ENCODE assay signal across 8 mouse cellular contexts in the genomic region with DNA sequence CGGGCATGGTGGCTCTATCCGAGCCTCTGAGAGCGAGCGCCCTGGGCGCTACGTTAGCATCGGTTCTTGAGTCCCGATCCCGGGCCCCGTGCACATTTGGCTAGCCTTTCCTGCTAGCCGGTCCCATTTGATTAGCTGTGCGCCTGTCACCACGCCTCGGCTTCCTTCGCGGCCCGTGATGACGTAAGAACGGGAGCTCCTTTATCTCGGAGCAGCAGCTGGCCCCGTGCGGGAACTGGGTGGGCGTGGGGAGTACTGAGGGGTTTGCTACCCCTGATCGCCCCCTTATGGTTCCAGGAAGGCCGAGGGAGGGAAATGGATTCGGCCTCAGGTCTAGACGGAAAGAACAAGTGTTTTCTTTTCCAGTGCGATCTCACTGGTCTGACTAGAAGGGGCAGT. TPM values are rescaled to one million over a fixed set of nuclear protein-coding genes. Genes with fewer than 3 reads are reported as not detected.
DNase-seq lines count a peak whose midpoint lies in the region; ATAC-seq and TF ChIP-seq lines count a peak whose summit lies in the region.

No protein-coding gene starts in this region.

- H3K9ac ChIP-seq in forebrain, postnatal 0 days = peak overlapping the region; percentile 70

- peaks cover 13% of the 10 kb centered on the region for H3K36me3 ChIP-seq in forebrain, postnatal 0 days (ENCODE audit: insufficient read depth)

- DNase-seq in MEL-GATA-1-ER (ENCODE audit: extremely low read depth, low read depth) = peak; percentile 95
- DNase-seq in cerebellum, adult 2 months = peak; percentile 85 to 86
- peak; percentile 94 for DNase-seq in forebrain, postnatal 0 days
- DNase-seq in heart, postnatal 4 days = peak; percentile 89
- peak; percentile 80 to 89 for DNase-seq in layer of hippocampus, adult 2 months (ENCODE audit: low spot score in 2 of 2)
- DNase-seq in lung, adult 2 months = peak; percentile 81
- peak; percentile 85 for DNase-seq in testis, postnatal 14 days (ENCODE audit: low spot score)

- peak overlapping the region; percentile 75 for H3K4me2 ChIP-seq in forebrain, postnatal 0 days (ENCODE audit: low read depth)

- H3K4me1 ChIP-seq in cerebellum, adult 2 months (ENCODE audit: control insufficient read depth, insufficient read depth, low read length) = peaks cover 12% of the 10 kb centered on the region
- peaks cover 19% of the 10 kb centered on the region for H3K4me1 ChIP-seq in forebrain, postnatal 0 days (ENCODE audit: insufficient read depth)
- peaks cover 23% of the 10 kb centered on the region for H3K4me1 ChIP-seq in lung, adult 2 months (ENCODE audit: control insufficient read depth, insufficient read depth, low read length)

- WGBS in cerebellum, adult 2 months = under 1% methylated on average over 28 of the region's 28 CpGs
- WGBS in forebrain, postnatal 0 days = under 1% methylated on average over 28 of the region's 28 CpGs
- under 1% methylated on average over 28 of the region's 28 CpGs for WGBS in lung, adult 2 months

- no peak for TF ChIP-seq CTCF in cerebellum, adult 2 months (IDR thresholded peaks at IDR 0.05; ENCODE audit: borderline replicate concordance, insufficient read depth, low read depth, low read length)
- peak; percentile 62 for TF ChIP-seq CTCF in forebrain, postnatal 0 days (IDR thresholded peaks at IDR 0.05; ENCODE audit: low read depth)
- peak; percentile 54 for TF ChIP-seq CTCF in layer of hippocampus, adult 2 months (conservative IDR thresholded peaks at IDR 0.05)
- TF ChIP-seq CTCF in lung, adult 2 months (IDR thresholded peaks at IDR 0.05; ENCODE audit: insufficient read depth, low read length) = no peak

- TF ChIP-seq POLR2A in cerebellum, adult 2 months (IDR thresholded peaks at IDR 0.05; ENCODE audit: borderline replicate concordance, insufficient read depth, low read length) = no peak
- TF ChIP-seq POLR2A in lung, adult 2 months (IDR thresholded peaks at IDR 0.05; ENCODE audit: borderline replicate concordance, extremely low read depth, low read depth, low read length) = peak; percentile 27

- ATAC-seq in forebrain, postnatal 0 days = peak; percentile 88
- ATAC-seq in neutrophil, adult 5-6 weeks (ENCODE audit: extremely low read depth, insufficient number of reproducible peaks, low FRiP score, poor library complexity, severe bottlenecking) = peak; percentile 16; the same call in 1 of the 2 replicates

- H3K27me3 ChIP-seq in cerebellum, adult 2 months (ENCODE audit: control insufficient read depth, insufficient read depth, low read length) = no peaks in the 10 kb centered on the region
- H3K27me3 ChIP-seq in forebrain, postnatal 0 days (ENCODE audit: insufficient read depth, low read length) = no peaks in the 10 kb centered on the region

- peak overlapping the region; percentile 96 for H3K27ac ChIP-seq in cerebellum, adult 2 months (ENCODE audit: insufficient read depth, low read length)
- peak overlapping the region; percentile 91 for H3K27ac ChIP-seq in forebrain, postnatal 0 days (ENCODE audit: low read depth, low read length)
- peak overlapping the region; percentile 100 for H3K27ac ChIP-seq in layer of hippocampus, adult 2 months

- peak overlapping the region; percentile 93 for H3K4me3 ChIP-seq in cerebellum, adult 2 months (replicated peaks; ENCODE audit: insufficient read depth, low read depth, low read length)
- H3K4me3 ChIP-seq in forebrain, postnatal 0 days (ENCODE audit: low read depth, low read length) = peak overlapping the region; percentile 83
- peak overlapping the region; percentile 95 for H3K4me3 ChIP-seq in layer of hippocampus, adult 2 months
- peak overlapping the region; percentile 93 for H3K4me3 ChIP-seq in lung, adult 2 months (replicated peaks; ENCODE audit: extremely low read depth, low read depth, low read length)

- H3K9me3 ChIP-seq in forebrain, postnatal 0 days (ENCODE audit: low read length) = no peaks in the 10 kb centered on the region

RNA-seq across cellular contexts. Expression of a gene that starts 0.6 kb away (rescaled TPM):
- polyA plus RNA-seq in cerebellum, adult 2 months (2012; rRNA removed) = 296 and 301 TPM in 2 replicates
- 77.2 and 87.8 TPM in 2 replicates for total RNA-seq in forebrain, postnatal 0 days (2014; rRNA removed)
- 154 and 168 TPM in 2 replicates for polyA plus RNA-seq in forebrain, postnatal 0 days (2015; fragmentation: Nextera tagmentation; extraction: Ambion mirVana)
- 100 to 1,000 TPM; 158 to 168 TPM for total RNA-seq in heart, postnatal 4 days (2021)
- 100 to 1,000 TPM; 138 to 142 TPM for total RNA-seq in layer of hippocampus, adult 2 months (2021)
- 59.0 and 82.1 TPM in 2 replicates for polyA plus RNA-seq in lung, adult 2 months (2012; rRNA removed)
- 87.5 and 92.7 TPM in 2 replicates for total RNA-seq in neutrophil, adult 5-6 weeks (2017)

RNA-seq across cellular contexts. Expression of a gene that starts 11.9 kb away (rescaled TPM):
- not detected in 2 replicates for polyA plus RNA-seq in cerebellum, adult 2 months (2012; rRNA removed)
- not detected in 2 replicates for total RNA-seq in forebrain, postnatal 0 days (2014; rRNA removed)
- polyA plus RNA-seq in forebrain, postnatal 0 days (2015; fragmentation: Nextera tagmentation; extraction: Ambion mirVana) = not detected in 2 replicates
- total RNA-seq in heart, postnatal 4 days (2021) = not detected
- total RNA-seq in layer of hippocampus, adult 2 months (2021) = not detected
- not detected in 2 replicates for polyA plus RNA-seq in lung, adult 2 months (2012; rRNA removed)
- 71.6 and 96.7 TPM in 2 replicates for total RNA-seq in neutrophil, adult 5-6 weeks (2017)

RNA-seq across cellular contexts. Expression of a gene that starts 23.6 kb away (rescaled TPM):
- 0.17 and 0.28 TPM in 2 replicates for polyA plus RNA-seq in cerebellum, adult 2 months (2012; rRNA removed)
- 0.24 and 0.31 TPM in 2 replicates for total RNA-seq in forebrain, postnatal 0 days (2014; rRNA removed)
- polyA plus RNA-seq in forebrain, postnatal 0 days (2015; fragmentation: Nextera tagmentation; extraction: Ambion mirVana) = 0.42 and 0.54 TPM in 2 replicates
- total RNA-seq in heart, postnatal 4 days (2021) = under 1 TPM; 0.14 to 0.38 TPM
- under 1 TPM; 0.31 to 0.86 TPM for total RNA-seq in layer of hippocampus, adult 2 months (2021)
- 0.04 TPM in 1 of 2 replicates, not detected in the other for polyA plus RNA-seq in lung, adult 2 months (2012; rRNA removed)
- total RNA-seq in neutrophil, adult 5-6 weeks (2017) = 0.35 and 0.49 TPM in 2 replicates

RNA-seq across cellular contexts. Expression of a gene that starts 38.6 kb away (rescaled TPM):
- 0.03 TPM in 2 replicates for polyA plus RNA-seq in cerebellum, adult 2 months (2012; rRNA removed)
- not detected in 2 replicates for total RNA-seq in forebrain, postnatal 0 days (2014; rRNA removed)
- not detected in 2 replicates for polyA plus RNA-seq in forebrain, postnatal 0 days (2015; fragmentation: Nextera tagmentation; extraction: Ambion mirVana)
- not detected for total RNA-seq in heart, postnatal 4 days (2021)
- not detected for total RNA-seq in layer of hippocampus, adult 2 months (2021)
- not detected in 2 replicates for polyA plus RNA-seq in lung, adult 2 months (2012; rRNA removed)
- total RNA-seq in neutrophil, adult 5-6 weeks (2017) = not detected in 2 replicates

RNA-seq across cellular contexts. Expression of a gene that starts 52.8 kb away (rescaled TPM):
- 35.5 and 36.5 TPM in 2 replicates for polyA plus RNA-seq in cerebellum, adult 2 months (2012; rRNA removed)
- total RNA-seq in forebrain, postnatal 0 days (2014; rRNA removed) = 42.3 and 51.2 TPM in 2 replicates
- 26.8 and 36.8 TPM in 2 replicates for polyA plus RNA-seq in forebrain, postnatal 0 days (2015; fragmentation: Nextera tagmentation; extraction: Ambion mirVana)
- total RNA-seq in heart, postnatal 4 days (2021) = 10 to 100 TPM; 52.2 to 54.1 TPM
- total RNA-seq in layer of hippocampus, adult 2 months (2021) = 10 to 100 TPM; 55.1 to 68.5 TPM
- 20.1 and 24.5 TPM in 2 replicates for polyA plus RNA-seq in lung, adult 2 months (2012; rRNA removed)
- 389 and 433 TPM in 2 replicates for total RNA-seq in neutrophil, adult 5-6 weeks (2017)

Comparison
In these comparisons a context has a peak if more than half of its experiments do, and no peak if none do; other contexts are left out.
1. Peak in every context shown above with its lines: DNase-seq, ATAC-seq, H3K4me3 ChIP-seq and H3K27ac ChIP-seq.
2. CTCF ChIP-seq: peak in forebrain, postnatal 0 days (single experiment) and layer of hippocampus, adult 2 months (single experiment); none in cerebellum, adult 2 months (single experiment) and lung, adult 2 months (single experiment).
3. RNA of a gene that starts 11.9 kb away (total RNA-seq): 71.6 to 96.7 TPM in neutrophil, adult 5-6 weeks; not detected in forebrain, postnatal 0 days, not detected in heart, postnatal 4 days and not detected in layer of hippocampus, adult 2 months; every median in the first group is over 10 times any median in the second.